Mouse (Mus musculus): Measurements from ENCODE around the gene Bcas3.

DNA sequence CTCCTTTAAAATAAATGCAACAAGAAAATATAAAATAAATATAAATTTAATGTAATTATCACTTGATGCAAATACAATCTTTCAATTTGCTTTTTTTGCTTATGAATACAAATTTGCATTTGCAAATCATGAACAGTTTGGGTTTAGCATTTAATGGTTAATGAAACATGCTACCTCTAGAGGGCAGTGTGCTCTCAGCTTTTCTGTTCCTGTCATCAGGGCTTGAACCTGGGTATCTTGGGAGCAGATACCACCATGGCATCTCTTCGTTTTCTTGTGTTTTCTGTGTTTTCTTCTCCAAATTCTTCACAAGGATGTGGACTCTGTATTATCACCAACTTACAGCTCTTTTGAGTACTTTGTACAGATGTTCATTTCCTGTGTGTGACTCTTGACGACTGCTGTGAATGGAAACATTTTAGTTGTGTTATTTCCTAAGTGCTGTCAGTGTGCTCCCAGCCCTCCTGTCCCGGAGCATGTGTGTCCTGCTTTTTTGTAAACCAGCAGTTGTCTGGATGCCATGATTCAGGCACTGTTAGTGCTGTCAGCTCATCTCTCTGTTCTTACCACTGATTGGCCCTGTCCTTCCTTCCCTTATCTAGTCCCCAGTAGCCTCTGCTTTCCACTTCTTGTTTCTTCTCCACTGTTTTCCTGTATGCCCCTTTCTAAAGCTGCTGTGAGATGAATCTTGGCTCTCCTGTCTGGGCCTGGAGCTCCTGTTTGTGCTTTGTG lies 165.2 kb downstream of the Bcas3 start:
- TF ChIP-seq CTCF (IDR thresholded peaks at IDR 0.05), result peak; percentile 84
- TF ChIP-seq EP300 (IDR thresholded peaks at IDR 0.05), result no peak
